Mouse (Mus musculus) left cerebral cortex, postnatal 4 days (tissue): Measurements from ENCODE around the gene Cwf19l1. TPM values are rescaled to one million over a fixed set of nuclear protein-coding genes. Genes with fewer than 3 reads are reported as not detected.

Experiments
- DNase-seq: peaks from one replicate; pipeline ENCODE4 v3.0.0-alpha.2; 2022
- intact Hi-C: fragments of 180-260 bp; cut with DNase I; formaldehyde crosslinking; loops from one replicate; pipeline ENCODE4 v1.15.1; 2025
- total RNA-seq, 2 experiments: library from RNA; stranded (reverse); gene quantifications; 2 replicates each; pipeline ENCODE4 v1.2.3; 2021

Cwf19l1 gene
- total RNA-seq, result 10 to 100 TPM; 21.7 to 24.4 TPM

- intact Hi-C loops, result no loop called here
- peak; percentile 88 for DNase-seq
These were observed at the start of gene Cwf19l1 for GRCm38 (mm10) chr19:44135072-44135959. Gene Cwf19l1 (minus strand): TSS chr19:44135876.

GRCm38 (mm10) chr19:44183968-44184367, 48.3 kb upstream of the Cwf19l1 start:
- no peak for DNase-seq
- intact Hi-C loops, result no loop called here

- intact Hi-C loops, result no loop called here
- DNase-seq, result no peak
These were observed 44.8 kb upstream of the Cwf19l1 start for GRCm38 (mm10) chr19:44180502-44180901.

- DNase-seq, result no peak
These were observed 41.1 kb upstream of the Cwf19l1 start for GRCm38 (mm10) chr19:44176741-44177140.

GRCm38 (mm10) chr19:44174835-44175234, 39.2 kb upstream of the Cwf19l1 start:
- intact Hi-C loops, result no loop called here
- no peak for DNase-seq

More at GRCm38 (mm10) chr19:44176741-44177140, 41.1 kb upstream of the Cwf19l1 start:
- intact Hi-C loops, result no loop called here

GRCm38 (mm10) chr19:44161515-44161914, 25.8 kb upstream of the Cwf19l1 start:
- DNase-seq, result no peak
- intact Hi-C loops, result loop anchor here (10.0 kb wide), 1 partner anchor 263 kb away; no protein-coding TSS in a partner anchor

GRCm38 (mm10) chr19:44159386-44159785, 23.7 kb upstream of the Cwf19l1 start:
- intact Hi-C loops, result no loop called here
- no peak for DNase-seq

GRCm38 (mm10) chr19:44157005-44157404, 21.3 kb upstream of the Cwf19l1 start:
- intact Hi-C loops, result no loop called here
- no peak for DNase-seq

GRCm38 (mm10) chr19:44153781-44154180, 18.1 kb upstream of the Cwf19l1 start:
- no peak for DNase-seq
- intact Hi-C loops, result no loop called here

GRCm38 (mm10) chr19:44148991-44149390, 13.3 kb upstream of the Cwf19l1 start:
- DNase-seq, result no peak
- intact Hi-C loops, result no loop called here

GRCm38 (mm10) chr19:44148345-44148744, 12.7 kb upstream of the Cwf19l1 start:
- DNase-seq, result no peak
- intact Hi-C loops, result no loop called here

GRCm38 (mm10) chr19:44146951-44147350, 11.3 kb upstream of the Cwf19l1 start:
- intact Hi-C loops, result no loop called here
- DNase-seq, result no peak

GRCm38 (mm10) chr19:44146568-44146879, 10.8 kb upstream of the Cwf19l1 start:
- intact Hi-C loops, result no loop called here

GRCm38 (mm10) chr19:44145702-44146567, 10.3 kb upstream of the Cwf19l1 start, which contains the start of gene Bloc1s2:
Gene Bloc1s2 (minus strand): TSS chr19:44146446.
- intact Hi-C loops, result no loop called here
- peak; percentile 87 for DNase-seq

More at GRCm38 (mm10) chr19:44146568-44146879, 10.8 kb upstream of the Cwf19l1 start:
- no peak for DNase-seq

GRCm38 (mm10) chr19:44144366-44144765, 8.7 kb upstream of the Cwf19l1 start:
- intact Hi-C loops, result no loop called here

GRCm38 (mm10) chr19:44135960-44136485, 347 bp upstream of the Cwf19l1 start:
- intact Hi-C loops, result no loop called here

More at GRCm38 (mm10) chr19:44144366-44144765, 8.7 kb upstream of the Cwf19l1 start:
- DNase-seq, result no peak

GRCm38 (mm10) chr19:44132917-44133316, 2.8 kb downstream of the Cwf19l1 start:
- intact Hi-C loops, result no loop called here
- DNase-seq, result no peak

More at GRCm38 (mm10) chr19:44135960-44136485, 347 bp upstream of the Cwf19l1 start:
- DNase-seq, result peak; percentile 5

- intact Hi-C loops, result no loop called here
These were observed 7.1 kb downstream of the Cwf19l1 start for GRCm38 (mm10) chr19:44128560-44128959.

GRCm38 (mm10) chr19:44127729-44128497, 7.8 kb downstream of the Cwf19l1 start:
- no peak for DNase-seq
- intact Hi-C loops, result no loop called here

More at GRCm38 (mm10) chr19:44128560-44128959, 7.1 kb downstream of the Cwf19l1 start:
- DNase-seq, result no peak

- no peak for DNase-seq
- intact Hi-C loops, result no loop called here
These were observed 14.5 kb downstream of the Cwf19l1 start for GRCm38 (mm10) chr19:44121137-44121536.
